In genomic region chr2:119743176-119743807, GRCm38 (mm10) we compare ENCODE assay signal across 8 mouse cellular contexts. TPM values are rescaled to one million over a fixed set of nuclear protein-coding genes. Genes with fewer than 3 reads are reported as not detected.
A peak's percentile ranks its signal among the peaks of the same experiment; 100 is the strongest.
DNase-seq lines count a peak whose midpoint lies in the region; TF ChIP-seq lines count a peak whose summit lies in the region.

No protein-coding gene starts in this region.

- TF ChIP-seq RAD21 in CH12.LX (IDR thresholded peaks at IDR 0.05; ENCODE audit: low read depth, low read length), result no peak

- H3K4me2 ChIP-seq in CH12.LX (ENCODE audit: insufficient read depth, low read depth, poor library complexity, severe bottlenecking), result peak overlapping the region; percentile 41

- H3K4me3 ChIP-seq in CH12.LX (replicated peaks in 1 of 3; ENCODE audit: low read depth in 2 of 3, low read length in 2 of 3, poor library complexity in 1 of 3), result no peak overlapping the region

- H3K27ac ChIP-seq in CH12.LX (ENCODE audit: insufficient read depth, low read depth), result no peak overlapping the region

- dilution Hi-C loops in CH12.LX (cut with MboI; ENCODE audit: extremely low pct_ligation_motif_present, extremely low pct_unique_long_range_greater_than_20kb, low sequenced_read_pairs), result no loop called here

- no peak for TF ChIP-seq POLR2A in CH12.LX (IDR thresholded peaks at IDR 0.05; ENCODE audit: low read depth, low read length)

- H3K79me2 ChIP-seq in CH12.LX (replicated peaks; ENCODE audit: control insufficient read depth, extremely low read depth, insufficient read depth, poor library complexity, severe bottlenecking), result no peaks in the 10 kb centered on the region

- H3K9me3 ChIP-seq in CH12.LX (replicated peaks; ENCODE audit: low read length), result no peaks in the 10 kb centered on the region

- H3K27me3 ChIP-seq in CH12.LX (replicated peaks), result peaks cover 14% of the 10 kb centered on the region

- H3K4me1 ChIP-seq in CH12.LX (ENCODE audit: control insufficient read depth in 1 of 2, insufficient read depth in 2 of 2), result peaks cover 6 to 27% of the 10 kb centered on the region in 2 experiments

- no peak overlapping the region for H3K9ac ChIP-seq in CH12.LX (ENCODE audit: insufficient read depth, low read depth)

- in situ Hi-C loops in CH12.LX (cut with MboI; ENCODE audit: low pct_ligation_motif_present, low pct_unique_long_range_greater_than_20kb, low sequenced_read_pairs), result no loop called here

- no peak for TF ChIP-seq CTCF in CH12.LX (conservative IDR thresholded peaks at IDR 0.05 in 1 of 2, IDR thresholded peaks at IDR 0.05 in 1 of 2; ENCODE audit: low read depth in 2 of 2, low read length in 2 of 2)

- intact Hi-C loops in left cerebral cortex, postnatal 25 days (cut with DNase I), result loop anchor here (2.0 to 5.0 kb wide), 2 partner anchors 58 to 69 kb away; no protein-coding TSS in a partner anchor

- DNase-seq in embryo, embryonic 10.5 days (ENCODE audit: low spot score), result peak; percentile 19
- no peak for DNase-seq in embryo, embryonic 11 days
- no peak for DNase-seq in CH12.LX (ENCODE audit: extremely low read depth)
- DNase-seq in frontal cortex, postnatal 10 days (ENCODE audit: low spot score in 2 of 2), result peak; percentile 58 to 60
- DNase-seq in left cerebral cortex, postnatal 25 days (ENCODE audit: low spot score in 2 of 2), result peak; percentile 74 to 79
- peak; percentile 36 for DNase-seq in naive thymus-derived CD4-positive, alpha-beta T cell, adult 2 months (ENCODE audit: low read depth)
- DNase-seq in ovary, postnatal 36 days (ENCODE audit: low spot score), result no peak
- DNase-seq in adrenal gland, postnatal 4 days (ENCODE audit: low spot score in 2 of 2), result no peak

- no peak for TF ChIP-seq EP300 in CH12.LX (IDR thresholded peaks at IDR 0.05; ENCODE audit: low read length)

- H3K36me3 ChIP-seq in CH12.LX (replicated peaks in 1 of 2; ENCODE audit: control insufficient read depth in 1 of 2, insufficient read depth in 1 of 2, low read length in 1 of 2), result no peaks in the 10 kb centered on the region

TF ChIP-seq in CH12.LX, 34 proteins besides CTCF, POLR2A, EP300 and RAD21:
- TF ChIP-seq ZC3H11A (IDR thresholded peaks at IDR 0.05; ENCODE audit: low read depth, low read length), result no peak
- TF ChIP-seq MYC (IDR thresholded peaks at IDR 0.05; ENCODE audit: low read depth, low read length), result no peak
- TF ChIP-seq CHD1 (IDR thresholded peaks at IDR 0.05; ENCODE audit: low read depth, low read length), result no peak
- no peak for TF ChIP-seq USF1 (IDR thresholded peaks at IDR 0.05; ENCODE audit: low read depth, low read length)
- no peak for TF ChIP-seq TBP (conservative IDR thresholded peaks at IDR 0.05; ENCODE audit: low read depth, low read length)
- TF ChIP-seq MEF2A (IDR thresholded peaks at IDR 0.05; ENCODE audit: borderline replicate concordance, low read depth, low read length), result no peak
- TF ChIP-seq SMC3 (IDR thresholded peaks at IDR 0.05; ENCODE audit: low read depth, low read length), result no peak
- TF ChIP-seq ZKSCAN1 (IDR thresholded peaks at IDR 0.05; ENCODE audit: borderline replicate concordance, low read depth, low read length), result no peak
- TF ChIP-seq MAX (IDR thresholded peaks at IDR 0.05; ENCODE audit: low read length), result no peak
- no peak for TF ChIP-seq NRF1 (IDR thresholded peaks at IDR 0.05; ENCODE audit: low read depth, low read length)
- TF ChIP-seq MAFK (IDR thresholded peaks at IDR 0.05; ENCODE audit: insufficient replicate concordance, low read length), result no peak
- TF ChIP-seq MXI1 (IDR thresholded peaks at IDR 0.05; ENCODE audit: low read depth, low read length), result no peak
- TF ChIP-seq E2F4 (IDR thresholded peaks at IDR 0.05; ENCODE audit: insufficient replicate concordance, low read depth, low read length), result no peak
- TF ChIP-seq HCFC1 (IDR thresholded peaks at IDR 0.05; ENCODE audit: low read depth, low read length), result no peak
- TF ChIP-seq SIN3A (IDR thresholded peaks at IDR 0.05; ENCODE audit: low read length), result no peak
- no peak for TF ChIP-seq POLR2AphosphoS2 (IDR thresholded peaks at IDR 0.05; ENCODE audit: low read depth, low read length)
- no peak for TF ChIP-seq TCF12 (IDR thresholded peaks at IDR 0.05; ENCODE audit: low read depth, low read length)
- TF ChIP-seq USF2 (conservative IDR thresholded peaks at IDR 0.05; ENCODE audit: low read depth, low read length), result no peak
TF ChIP-seq in CH12.LX: peak in this region for 0.

RNA-seq across cellular contexts. Expression of gene Itpka, which starts 1.2 kb away (rescaled TPM):
- total RNA-seq in CH12.LX (2012; rRNA removed) (0.25 and 0.34 TPM in 2 replicates), CH12.LX (2014; rRNA removed) (0.28 and 0.39 TPM in 2 replicates)
- 0.40 and 0.54 TPM in 2 replicates for polyA plus RNA-seq in CH12.LX (2012; ENCODE audit: insufficient read length, low read depth)
- 100 to 1,000 TPM; 188 to 208 TPM for total RNA-seq in left cerebral cortex, postnatal 25 days (2021)
- 1 to 10 TPM; 3.9 to 4.3 TPM for total RNA-seq in adrenal gland, postnatal 4 days (2021)

RNA-seq across cellular contexts. Expression of gene Ltk, which starts 16.9 kb away (rescaled TPM):
- total RNA-seq in CH12.LX (2012; rRNA removed), result 1.3 and 2.3 TPM in 2 replicates
- total RNA-seq in CH12.LX (2014; rRNA removed), result not detected in 2 replicates
- 0.10 TPM in 1 of 2 replicates, not detected in the other for polyA plus RNA-seq in CH12.LX (2012; ENCODE audit: insufficient read length, low read depth)
- total RNA-seq in left cerebral cortex, postnatal 25 days (2021), result 10 to 100 TPM; 18.9 to 20.6 TPM
- total RNA-seq in adrenal gland, postnatal 4 days (2021), result 1 to 10 TPM; 1.2 to 1.3 TPM

RNA-seq across cellular contexts. Expression of gene Rpap1, which starts 44.0 kb away (rescaled TPM):
- 28.9 and 31.8 TPM in 2 replicates for total RNA-seq in CH12.LX (2012; rRNA removed)
- total RNA-seq in CH12.LX (2014; rRNA removed), result 8.5 and 9.0 TPM in 2 replicates
- polyA plus RNA-seq in CH12.LX (2012; ENCODE audit: insufficient read length, low read depth), result 28.7 and 34.7 TPM in 2 replicates
- 10 to 100 TPM; 17.7 to 20.2 TPM for total RNA-seq in left cerebral cortex, postnatal 25 days (2021)
- 10 to 100 TPM; 30.0 to 30.8 TPM for total RNA-seq in adrenal gland, postnatal 4 days (2021)

RNA-seq across cellular contexts. Expression of gene Tyro3, which starts 54.2 kb away (rescaled TPM):
- total RNA-seq in CH12.LX (2012; rRNA removed), result 31.8 and 39.7 TPM in 2 replicates
- total RNA-seq in CH12.LX (2014; rRNA removed), result 19.1 and 20.3 TPM in 2 replicates
- polyA plus RNA-seq in CH12.LX (2012; ENCODE audit: insufficient read length, low read depth), result 23.7 and 24.7 TPM in 2 replicates
- total RNA-seq in left cerebral cortex, postnatal 25 days (2021), result 100 to 1,000 TPM; 177 to 182 TPM
- 10 to 100 TPM; 13.3 to 15.6 TPM for total RNA-seq in adrenal gland, postnatal 4 days (2021)

Comparison
In these comparisons a context has a peak if more than half of its experiments do, and no peak if none do; other contexts are left out.
1. DNase-seq: peak in embryo, embryonic 10.5 days (single experiment), frontal cortex, postnatal 10 days (2 of 2), left cerebral cortex, postnatal 25 days (2 of 2) and naive thymus-derived CD4-positive, alpha-beta T cell, adult 2 months (single experiment); none in embryo, embryonic 11 days (single experiment), CH12.LX (single experiment), ovary, postnatal 36 days (single experiment) and adrenal gland, postnatal 4 days (0 of 2).
2. RNA of gene Itpka, which starts 1.2 kb away (total RNA-seq): 188 to 208 TPM in left cerebral cortex, postnatal 25 days; 3.9 to 4.3 TPM in adrenal gland, postnatal 4 days and 0.25 to 0.39 TPM in CH12.LX; every median in the first group is over 10 times any median in the second.
3. RNA of gene Ltk, which starts 16.9 kb away (total RNA-seq): 18.9 to 20.6 TPM in left cerebral cortex, postnatal 25 days; 1.3 to 2.3 TPM in CH12.LX and 1.2 to 1.3 TPM in adrenal gland, postnatal 4 days; every median in the first group is over 4 times any median in the second.